ENCODE assay signal across 33 mouse cellular contexts in the genomic region with DNA sequence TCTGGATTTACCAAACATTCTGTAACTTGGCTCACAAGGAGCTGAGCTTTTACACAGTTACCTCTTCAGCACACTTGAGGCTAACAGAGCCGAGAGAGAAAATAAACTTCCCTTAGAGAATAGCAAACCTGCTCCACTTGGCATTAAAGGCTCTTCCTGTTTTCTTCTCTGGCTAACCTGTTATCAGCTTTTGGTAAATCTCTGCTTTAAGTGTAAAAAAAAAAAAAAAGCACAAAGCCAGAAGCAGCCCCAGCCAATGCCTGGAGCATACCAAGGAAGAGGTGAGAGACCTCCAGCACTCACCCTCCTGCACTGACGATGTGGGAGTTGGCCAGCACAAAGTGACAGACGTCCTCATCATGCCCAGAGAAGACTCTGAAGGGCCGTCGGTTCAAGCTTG.
"Had no signal": no experiment of that assay in that cellular context is flagged by ENCODE, and none has a peak within 500 bp of the region (broad histone marks: within the 10 kb centered on the region; RNA-seq: fewer than 3 reads in every experiment).

No protein-coding gene starts in this region.

- H3K4me2 ChIP-seq: heart, embryonic 11.5 days; heart, embryonic 12.5 days; heart, embryonic 15.5 days; hindbrain, embryonic 12.5 days; hindbrain, embryonic 13.5 days; hindbrain, embryonic 14.5 days; hindbrain, embryonic 15.5 days; intestine, embryonic 15.5 days; kidney, embryonic 15.5 days had no signal

- ATAC-seq: hindbrain, embryonic 16.5 days; hindbrain, postnatal 0 days; inflammation-experienced regulatory T-cells, adult 6 months; intestine, embryonic 15.5 days; intestine, embryonic 16.5 days; intestine, postnatal 0 days had no signal

- DNase-seq: heart, postnatal 10 days; heart, postnatal 14 days; heart, postnatal 4 days; kidney, adult 11 months; kidney, adult 18-20 months; kidney, adult 2 months; kidney, adult 8-10 months; kidney, adult 9 months; kidney, postnatal 10 days; kidney, postnatal 14 days; kidney, postnatal 25 days; kidney, postnatal 36 days; kidney, postnatal 4 days; layer of hippocampus, adult 9-11 months; layer of hippocampus, postnatal 36 days had no signal

- H3K27ac ChIP-seq: heart, embryonic 15.5 days; hindbrain, embryonic 10.5 days; hindbrain, embryonic 12.5 days; hindbrain, embryonic 13.5 days; hindbrain, embryonic 14.5 days; hindbrain, embryonic 15.5 days; hindbrain, postnatal 0 days; intestine, embryonic 15.5 days; kidney, embryonic 15.5 days; kidney, postnatal 0 days; layer of hippocampus, adult 2 months; left cerebral cortex, adult 2 months had no signal

- H3K9ac ChIP-seq: heart, embryonic 12.5 days; heart, embryonic 15.5 days; hindbrain, embryonic 12.5 days; hindbrain, embryonic 13.5 days; hindbrain, embryonic 14.5 days; hindbrain, embryonic 15.5 days; intestine, embryonic 15.5 days; kidney, embryonic 15.5 days had no signal

- H3K4me1 ChIP-seq: hindbrain, embryonic 12.5 days; hindbrain, embryonic 13.5 days; hindbrain, embryonic 15.5 days; intestine, embryonic 15.5 days had no signal

- H3K4me3 ChIP-seq: heart, embryonic 12.5 days; heart, embryonic 15.5 days; hindbrain, embryonic 10.5 days; hindbrain, embryonic 12.5 days; hindbrain, embryonic 13.5 days; hindbrain, embryonic 15.5 days; intestine, embryonic 15.5 days; kidney, embryonic 15.5 days; layer of hippocampus, adult 2 months; left cerebral cortex, adult 2 months had no signal

- H3K9me3 ChIP-seq: heart, embryonic 12.5 days; heart, embryonic 15.5 days; hindbrain, embryonic 10.5 days; hindbrain, embryonic 12.5 days; hindbrain, embryonic 13.5 days; hindbrain, embryonic 15.5 days; intestine, embryonic 15.5 days; kidney, embryonic 15.5 days had no signal

- H3K36me3 ChIP-seq: hindbrain, embryonic 10.5 days; intestine, embryonic 15.5 days had no signal

- H3K27me3 ChIP-seq: heart, embryonic 12.5 days; heart, embryonic 15.5 days; hindbrain, embryonic 12.5 days; hindbrain, embryonic 13.5 days; hindbrain, embryonic 15.5 days; intestine, embryonic 15.5 days; kidney, embryonic 15.5 days had no signal
